Mouse (Mus musculus): ENCODE data around the gene Rai14. TPM values are rescaled to one million over a fixed set of nuclear protein-coding genes. Genes with fewer than 3 reads are reported as not detected.
A peak's percentile ranks its signal among the peaks of the same experiment; 100 is the strongest.

Rai14 gene
- total RNA-seq, 2 experiments from 2014 or later: 4.1 to 4.4 TPM

DNA sequence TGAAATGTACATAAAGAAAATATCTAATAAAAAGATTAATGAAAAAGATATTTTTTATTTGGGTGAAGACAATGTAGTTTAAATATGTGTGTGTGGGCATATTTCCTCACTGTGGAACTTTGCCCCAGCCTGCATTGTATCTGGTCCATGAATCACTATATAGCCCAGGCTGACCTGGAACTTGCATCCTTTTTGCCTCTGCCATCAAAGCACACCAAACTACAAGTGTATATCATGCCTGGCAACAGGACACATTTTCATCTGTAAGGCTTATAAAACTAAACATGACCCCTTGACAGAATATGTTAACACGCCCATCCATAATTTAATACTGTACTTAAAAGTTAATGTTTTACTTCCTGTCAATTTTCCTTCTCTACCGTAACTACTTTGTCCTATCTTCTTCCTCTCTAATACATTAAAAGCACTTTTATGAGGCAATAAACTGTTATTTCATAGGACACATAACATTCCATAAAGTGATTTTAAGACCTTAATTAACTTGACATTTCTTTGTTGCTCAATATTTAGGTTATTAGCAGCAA, 61.4 kb downstream of the Rai14 start:
- TF ChIP-seq CTCF (conservative IDR thresholded peaks at IDR 0.05): no peak
- H3K4me3 ChIP-seq: no peak overlapping the region
- H3K27ac ChIP-seq: no peak overlapping the region
- DNase-seq (ENCODE audit: low spot score in 2 of 2): no peak

DNA sequence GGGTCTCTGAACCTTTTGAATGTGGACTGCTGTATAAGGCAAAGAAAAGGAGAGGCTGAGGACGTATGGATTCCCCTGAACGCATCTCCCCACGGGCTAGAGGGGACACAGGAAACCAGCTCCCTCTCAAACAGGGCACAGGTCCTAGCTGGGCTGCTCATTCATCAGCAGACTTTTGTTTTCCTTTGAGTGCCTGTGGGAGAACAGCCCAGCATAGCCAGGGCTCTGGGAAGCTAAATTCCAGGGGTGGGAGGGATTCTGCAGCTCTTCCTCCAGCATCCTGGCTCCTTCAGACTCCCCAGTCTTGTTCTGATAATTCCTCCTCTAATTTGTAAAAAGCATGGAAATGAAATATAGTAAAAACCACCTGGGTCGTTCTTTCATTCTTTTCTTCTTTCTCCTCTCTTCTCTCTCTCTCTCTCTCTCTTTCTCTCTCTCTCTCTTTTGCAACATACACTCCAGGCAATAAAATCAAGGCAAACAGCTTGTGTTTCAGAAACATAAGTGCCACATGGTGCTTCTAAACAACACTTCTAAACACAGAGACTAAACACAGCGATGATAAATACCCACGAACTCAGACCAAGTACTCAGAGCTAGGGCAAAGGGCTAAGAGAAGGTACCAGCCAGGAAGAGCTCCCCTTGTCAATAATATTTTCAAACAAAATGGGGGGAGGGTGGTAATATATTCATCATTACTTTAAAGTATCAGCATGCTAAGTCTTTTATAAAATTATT, 65.9 kb downstream of the Rai14 start:
- no peak for DNase-seq (ENCODE audit: low spot score in 2 of 2)
- no peak for TF ChIP-seq CTCF (conservative IDR thresholded peaks at IDR 0.05)
- no peak overlapping the region for H3K4me3 ChIP-seq
- H3K27ac ChIP-seq: no peak overlapping the region

DNA sequence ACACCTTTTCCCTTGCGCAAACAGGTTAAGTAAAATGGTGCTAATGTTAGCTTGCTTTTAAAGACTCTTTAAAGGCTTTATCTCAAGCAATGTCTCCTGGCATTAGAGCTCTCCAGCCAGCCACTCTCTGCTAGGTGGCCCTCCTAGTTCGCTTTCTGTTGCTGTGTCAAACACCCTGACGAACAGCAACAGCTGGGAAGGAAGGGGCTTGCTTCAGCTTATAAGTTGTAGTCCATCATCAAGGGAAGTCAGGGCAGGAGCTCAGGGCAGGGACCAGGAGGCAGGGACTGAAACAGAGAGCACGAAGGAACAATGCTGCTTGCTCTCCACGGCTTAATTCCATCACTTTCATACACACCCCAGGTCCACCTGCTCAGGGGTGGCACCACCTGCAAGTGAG, 68.1 kb downstream of the Rai14 start:
- no peak overlapping the region for H3K4me3 ChIP-seq
- no peak for DNase-seq (ENCODE audit: low spot score in 2 of 2)
- H3K27ac ChIP-seq: no peak overlapping the region
- no peak for TF ChIP-seq CTCF (conservative IDR thresholded peaks at IDR 0.05)

DNA sequence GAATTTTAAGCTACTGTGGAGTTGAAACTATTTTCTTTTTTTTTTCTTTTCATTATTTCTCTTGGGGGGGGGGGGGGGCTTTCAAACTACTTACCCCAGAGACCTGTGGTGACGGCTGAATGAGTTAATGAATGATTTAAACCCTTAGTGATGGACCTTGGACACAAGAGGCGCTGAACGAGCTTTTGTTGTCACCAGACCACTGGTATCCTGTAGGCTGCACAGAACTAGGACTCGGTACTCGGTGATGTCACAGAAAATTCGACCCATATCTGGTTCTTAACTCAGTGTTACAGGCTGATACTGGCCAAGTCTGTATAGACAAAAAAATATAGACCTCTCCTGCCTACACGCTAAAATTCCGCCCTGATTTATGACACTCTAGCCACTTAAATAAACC, 69.3 kb downstream of the Rai14 start:
- TF ChIP-seq CTCF (conservative IDR thresholded peaks at IDR 0.05): no peak
- DNase-seq (ENCODE audit: low spot score in 2 of 2): no peak

DNA sequence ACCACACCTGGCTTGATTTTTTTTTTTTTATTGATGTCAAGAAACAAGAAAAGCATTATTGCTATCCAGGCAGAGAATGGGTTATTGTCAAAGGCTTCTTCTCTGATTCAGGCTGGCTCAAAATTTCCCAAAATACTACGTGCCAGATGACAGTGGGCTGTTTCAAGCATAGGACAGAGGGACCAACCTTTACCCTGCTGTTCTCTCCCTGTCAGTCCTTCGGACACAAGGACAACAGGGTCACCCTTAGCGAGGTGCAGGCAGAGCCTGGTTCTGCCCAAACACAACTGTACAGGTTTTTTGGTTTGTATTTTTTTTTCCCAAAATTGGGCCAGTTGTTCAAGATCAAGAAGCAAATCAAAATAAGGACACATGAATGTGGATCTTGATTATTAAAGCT, 70.6 kb downstream of the Rai14 start:
- Histone ChIP-seq H3K27ac (no peak overlapping the region), H3K4me3 (no peak overlapping the region)
- DNase-seq (ENCODE audit: low spot score in 2 of 2): no peak
- no peak for TF ChIP-seq CTCF (conservative IDR thresholded peaks at IDR 0.05)

More for the DNA sequence above, 69.3 kb downstream of the Rai14 start:
- Histone ChIP-seq H3K27ac (no peak overlapping the region), H3K4me3 (no peak overlapping the region)

DNA sequence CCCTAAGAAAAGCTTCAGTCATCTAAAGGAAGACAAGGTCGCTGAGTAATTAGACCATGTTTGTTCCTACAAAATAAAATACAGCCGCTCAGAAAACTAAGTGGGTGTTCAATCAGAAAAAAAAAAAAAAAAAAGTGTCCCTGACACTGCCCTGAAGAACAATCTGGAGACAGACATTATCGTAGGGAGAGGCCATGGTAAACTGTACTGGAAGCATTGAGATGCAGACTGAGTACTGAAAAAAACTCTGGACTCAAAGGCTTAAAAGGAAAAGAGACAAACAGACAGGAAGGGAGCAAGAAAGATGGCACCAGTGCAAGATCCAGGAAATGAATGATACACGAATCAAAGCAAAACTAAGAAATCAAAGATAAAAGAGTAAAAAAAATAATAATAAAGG, 71.2 kb downstream of the Rai14 start:
- no peak for TF ChIP-seq CTCF (conservative IDR thresholded peaks at IDR 0.05)

DNA sequence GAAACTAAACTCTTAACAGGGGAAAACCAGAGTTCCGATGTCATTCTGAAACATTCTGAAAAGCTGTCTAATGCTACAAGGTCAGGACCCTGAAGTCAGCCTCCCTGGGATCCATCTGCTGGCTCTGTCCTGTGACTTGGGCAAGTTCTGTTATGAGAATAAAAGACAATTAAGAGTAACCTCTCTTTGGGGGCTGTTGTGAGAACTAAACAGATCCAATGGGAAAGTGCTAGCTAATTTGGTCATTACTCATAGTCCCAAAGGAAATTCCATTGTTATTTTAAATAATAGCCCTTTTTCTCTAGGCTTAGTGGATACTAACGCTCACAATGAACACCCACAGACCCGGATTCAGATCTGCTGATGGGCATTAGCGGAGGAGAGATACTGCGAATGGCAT, 72.0 kb downstream of the Rai14 start:
- TF ChIP-seq CTCF (conservative IDR thresholded peaks at IDR 0.05): no peak
- no peak for DNase-seq (ENCODE audit: low spot score in 2 of 2)
- H3K27ac ChIP-seq: no peak overlapping the region
- no peak overlapping the region for H3K4me3 ChIP-seq

More for the DNA sequence above, 71.2 kb downstream of the Rai14 start:
- H3K4me3 ChIP-seq: no peak overlapping the region
- DNase-seq (ENCODE audit: low spot score in 2 of 2): no peak
- no peak overlapping the region for H3K27ac ChIP-seq

DNA sequence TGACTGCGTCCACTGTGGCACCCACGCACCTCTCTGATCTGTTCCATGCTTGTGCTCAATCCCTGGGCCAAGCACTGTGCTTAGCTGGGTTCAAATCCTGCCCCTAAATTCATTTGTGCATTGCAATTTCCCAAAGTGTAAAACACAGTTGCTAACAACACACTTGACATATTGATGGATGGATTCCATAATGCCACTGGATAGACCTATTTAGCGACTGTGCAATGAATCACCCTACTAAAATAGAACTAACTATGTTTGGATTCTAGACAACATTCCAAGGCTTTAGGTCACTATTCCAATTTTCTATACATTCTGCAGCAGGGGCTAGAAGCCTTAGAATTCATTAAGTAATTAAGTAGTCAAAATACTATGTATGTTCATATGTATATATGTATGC, 73.7 kb downstream of the Rai14 start:
- Histone ChIP-seq H3K4me3 (no peak overlapping the region), H3K27ac (no peak overlapping the region)
- no peak for DNase-seq (ENCODE audit: low spot score in 2 of 2)
- no peak for TF ChIP-seq CTCF (conservative IDR thresholded peaks at IDR 0.05)

DNA sequence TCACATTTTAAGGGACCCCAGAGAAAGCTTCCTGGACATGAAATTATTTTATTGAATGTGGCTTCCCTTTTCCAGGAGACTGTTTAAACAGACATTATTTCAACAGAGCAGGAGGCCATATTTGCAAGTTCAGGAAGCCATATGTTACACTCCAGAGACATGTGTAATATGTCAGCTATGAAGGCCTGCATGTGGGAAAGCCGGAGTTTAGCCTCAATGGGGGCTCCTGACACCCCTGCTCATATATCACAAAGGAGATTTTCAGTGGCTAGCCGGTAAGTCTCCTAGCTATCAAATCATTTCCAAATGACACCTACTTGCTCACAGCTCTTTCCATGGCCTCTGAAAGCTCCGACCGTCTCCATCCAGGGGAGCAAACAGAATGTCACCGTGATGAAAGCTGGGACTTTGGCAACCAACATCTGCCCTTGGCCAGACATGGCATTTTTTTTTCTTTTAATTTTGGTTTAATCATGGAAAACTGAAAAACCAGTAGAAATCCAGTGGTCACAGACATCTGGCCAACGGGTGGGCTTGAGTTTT, 77.1 kb downstream of the Rai14 start:
- no peak overlapping the region for H3K4me3 ChIP-seq
- no peak overlapping the region for H3K27ac ChIP-seq
- TF ChIP-seq CTCF (conservative IDR thresholded peaks at IDR 0.05): no peak
- no peak for DNase-seq (ENCODE audit: low spot score in 2 of 2)

DNA sequence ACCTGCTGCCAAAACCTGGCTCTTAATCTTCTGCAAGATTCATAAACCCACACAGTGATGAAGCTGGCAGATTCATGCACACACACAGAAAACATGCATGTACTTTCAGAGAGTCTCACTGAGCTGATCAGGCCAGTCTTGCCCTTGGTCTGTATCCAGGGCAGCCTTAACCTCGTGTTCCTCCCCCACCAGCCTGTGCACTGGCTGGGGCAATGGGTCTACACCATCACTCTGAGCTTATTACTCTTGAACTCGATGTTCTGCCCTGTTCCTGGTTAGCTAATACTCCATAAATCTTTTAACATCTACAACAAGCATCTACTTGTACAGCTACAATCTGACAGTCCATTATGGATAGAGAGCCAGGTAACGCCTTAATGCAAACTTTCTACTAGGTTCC, 77.6 kb downstream of the Rai14 start:
- DNase-seq (ENCODE audit: low spot score in 2 of 2): no peak
- Histone ChIP-seq H3K4me3 (no peak overlapping the region), H3K27ac (no peak overlapping the region)
- no peak for TF ChIP-seq CTCF (conservative IDR thresholded peaks at IDR 0.05)

DNA sequence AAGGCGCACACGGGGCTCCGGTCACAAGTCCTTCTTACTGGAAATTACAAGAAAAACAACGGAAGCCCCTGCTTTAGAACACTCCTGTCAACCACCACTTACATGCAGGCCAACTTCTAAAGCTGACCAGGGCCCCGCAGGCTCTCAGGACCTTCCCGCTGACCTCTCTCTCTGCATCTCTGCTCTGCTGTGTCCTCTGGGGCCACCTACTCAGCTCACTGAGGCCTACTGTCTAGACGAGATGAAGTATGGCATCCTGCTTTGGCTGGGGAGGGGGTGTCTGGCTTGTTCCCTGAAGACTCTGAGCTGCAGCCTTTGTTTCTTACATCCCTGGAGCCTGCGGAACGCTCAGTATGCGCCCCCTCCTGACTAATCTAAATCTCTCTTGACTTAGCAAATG, 79.3 kb downstream of the Rai14 start:
- 0 out of 2 replicates have a peak, but pooled peaks have one; percentile 5 for TF ChIP-seq CTCF (conservative IDR thresholded peaks at IDR 0.05)
- no peak overlapping the region for H3K4me3 ChIP-seq
- no peak for DNase-seq (ENCODE audit: low spot score in 2 of 2)
- no peak overlapping the region for H3K27ac ChIP-seq

DNA sequence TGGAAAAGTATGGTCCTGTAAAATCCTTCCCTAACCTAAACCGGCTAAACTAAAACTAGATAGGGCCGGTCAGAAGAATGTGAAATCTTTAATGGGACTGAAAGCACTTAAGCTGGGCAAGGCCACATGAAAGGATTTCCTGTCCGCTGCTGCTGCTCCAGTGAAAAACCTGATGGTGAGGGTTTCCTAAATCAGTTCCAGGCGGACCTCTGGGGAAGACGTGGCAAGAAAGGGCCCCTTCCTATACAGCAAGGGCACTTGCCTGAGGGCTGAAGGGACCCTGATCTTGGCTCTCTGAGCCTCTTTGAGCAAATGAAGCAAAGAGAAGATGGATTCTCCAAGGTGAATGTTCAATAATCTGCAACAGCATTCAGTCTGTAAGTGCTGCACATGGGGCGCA, 80.2 kb downstream of the Rai14 start:
- TF ChIP-seq CTCF (conservative IDR thresholded peaks at IDR 0.05): no peak
- no peak for DNase-seq (ENCODE audit: low spot score in 2 of 2)

DNA sequence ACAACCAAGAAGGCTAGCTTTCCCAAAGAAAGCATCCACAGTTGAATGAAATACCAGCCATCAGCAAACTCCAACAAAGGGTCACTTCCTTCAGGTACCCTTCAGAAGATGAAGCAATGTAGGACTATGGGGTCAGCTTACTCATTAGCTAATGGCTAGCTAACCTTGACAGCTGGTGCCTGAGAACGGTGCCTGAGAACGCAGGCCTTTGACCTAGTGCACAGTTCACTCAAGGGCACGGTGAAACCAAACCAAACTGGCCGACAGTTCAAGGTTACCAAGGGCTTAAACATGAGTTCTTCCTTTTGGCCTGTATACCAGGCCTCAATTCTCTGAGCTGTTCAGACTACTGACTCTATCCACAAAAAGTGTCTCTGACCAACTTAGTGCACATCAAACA, 81.0 kb downstream of the Rai14 start:
- H3K27ac ChIP-seq: no peak overlapping the region
- no peak overlapping the region for H3K4me3 ChIP-seq
- no peak for TF ChIP-seq CTCF (conservative IDR thresholded peaks at IDR 0.05)
- DNase-seq (ENCODE audit: low spot score in 2 of 2): no peak

More for the DNA sequence above, 80.2 kb downstream of the Rai14 start:
- Histone ChIP-seq H3K4me3 (no peak overlapping the region), H3K27ac (no peak overlapping the region)

DNA sequence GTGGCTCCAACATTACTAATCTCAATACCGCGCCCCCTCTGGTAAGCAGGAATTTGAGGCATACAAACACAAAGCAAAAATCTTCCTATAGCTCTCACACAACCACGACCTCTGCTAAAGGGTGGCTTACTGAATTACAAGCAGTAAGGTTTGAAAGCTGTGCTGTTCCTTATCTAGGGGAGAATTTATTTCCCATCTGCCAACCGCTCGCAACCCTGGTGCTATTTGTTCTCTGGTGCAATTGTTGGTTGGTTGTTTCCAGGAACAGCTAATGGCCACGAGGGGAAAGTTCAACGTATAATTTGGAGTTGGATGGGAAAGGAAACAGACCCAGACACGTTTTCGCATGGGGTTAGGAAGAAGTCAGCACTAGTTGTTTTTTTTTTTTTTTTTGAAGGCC, 81.8 kb downstream of the Rai14 start:
- H3K27ac ChIP-seq: no peak overlapping the region
- no peak overlapping the region for H3K4me3 ChIP-seq
- TF ChIP-seq CTCF (conservative IDR thresholded peaks at IDR 0.05): no peak
- DNase-seq (ENCODE audit: low spot score in 2 of 2): no peak

Measured in layer of hippocampus, adult 2 months (tissue).